Mouse (Mus musculus): Measurements from ENCODE around the gene Isoc2b. TPM values are rescaled to one million over a fixed set of nuclear protein-coding genes. Genes with fewer than 3 reads are reported as not detected.
"Not testable (repeated sequence)": the region's sequence is repeated elsewhere in the genome, so short reads cannot be mapped to it uniquely, and the experiment has no call there.

The Isoc2b gene
- polyA plus RNA-seq, 1 experiment from 2014 or later = 6.5 TPM

- peak overlapping the region; percentile 62 for H3K4me2 ChIP-seq (ENCODE audit: low read depth, low read length)
- H3K27me3 ChIP-seq (replicated peaks; ENCODE audit: control insufficient read depth, insufficient read depth, low read length) = no peaks in the 10 kb centered on the region
- ATAC-seq (ENCODE audit: low read depth) = no peak
- H3K36me3 ChIP-seq (ENCODE audit: control insufficient read depth, insufficient read depth, low read length) = peaks cover 25% of the 10 kb centered on the region
- H3K9me3 ChIP-seq (ENCODE audit: control insufficient read depth, low read length) = no peaks in the 10 kb centered on the region
- H3K4me1 ChIP-seq (ENCODE audit: control insufficient read depth, insufficient read depth, low read length) = peaks cover 21% of the 10 kb centered on the region
- H3K9ac ChIP-seq (ENCODE audit: low read depth, low read length) = peak overlapping the region; percentile 67
- peak overlapping the region; percentile 97 for H3K4me3 ChIP-seq (ENCODE audit: low read depth, low read length)
- DNase-seq (ENCODE audit: low spot score) = no peak
- WGBS = 23% methylated on average over 8 of the region's 8 CpGs
- peak overlapping the region; percentile 89 for H3K27ac ChIP-seq (replicated peaks; ENCODE audit: low read depth, low read length)
Observed at GRCm38 (mm10) chr7:4813105-4813791, 56.8 kb downstream of the Isoc2b start.

GRCm38 (mm10) chr7:4812303-4813104, 57.6 kb downstream of the Isoc2b start, which contains the start of gene Ube2s:
Gene Ube2s, minus strand, starts transcription at chr7:4812590.
- Histone ChIP-seq H3K4me3 (ENCODE audit: low read depth, low read length) (peak within 1 kb of the TSS; percentile 97), H3K9me3 (ENCODE audit: control insufficient read depth, low read length) (no peaks in the 10 kb centered on the region), H3K4me1 (ENCODE audit: control insufficient read depth, insufficient read depth, low read length) (peaks cover 21% of the 10 kb centered on the region), H3K9ac (ENCODE audit: low read depth, low read length) (peak within 1 kb of the TSS; percentile 99), H3K36me3 (ENCODE audit: control insufficient read depth, insufficient read depth, low read length) (peaks cover 29% of the 10 kb centered on the region), H3K27ac (replicated peaks; ENCODE audit: low read depth, low read length) (peak within 1 kb of the TSS; percentile 98), H3K27me3 (replicated peaks; ENCODE audit: control insufficient read depth, insufficient read depth, low read length) (no peaks in the 10 kb centered on the region), H3K4me2 (ENCODE audit: low read depth, low read length) (peak within 1 kb of the TSS; percentile 80)
- under 1% methylated on average over 59 of the region's 62 CpGs for WGBS
- DNase-seq (ENCODE audit: low spot score) (peak; percentile 100), ATAC-seq (ENCODE audit: low read depth) (peak; percentile 99)

GRCm38 (mm10) chr7:4811842-4812302, 58.2 kb downstream of the Isoc2b start:
- Histone ChIP-seq H3K9ac (ENCODE audit: low read depth, low read length) (peak overlapping the region; percentile 99), H3K27me3 (replicated peaks; ENCODE audit: control insufficient read depth, insufficient read depth, low read length) (no peaks in the 10 kb centered on the region), H3K4me2 (ENCODE audit: low read depth, low read length) (peak overlapping the region; percentile 80), H3K9me3 (ENCODE audit: control insufficient read depth, low read length) (no peaks in the 10 kb centered on the region), H3K27ac (replicated peaks; ENCODE audit: low read depth, low read length) (peak overlapping the region; percentile 98), H3K4me1 (ENCODE audit: control insufficient read depth, insufficient read depth, low read length) (peaks cover 21% of the 10 kb centered on the region), H3K36me3 (ENCODE audit: control insufficient read depth, insufficient read depth, low read length) (peaks cover 35% of the 10 kb centered on the region), H3K4me3 (ENCODE audit: low read depth, low read length) (peak overlapping the region; percentile 97)
- DNase-seq (ENCODE audit: low spot score) = peak; percentile 32
- ATAC-seq (ENCODE audit: low read depth) = 0 out of 2 replicates have a peak, but pooled peaks have one; percentile 1
- 0% methylated on average over 15 of the region's 36 CpGs for WGBS

- not testable (repeated sequence) for H3K27me3 ChIP-seq (replicated peaks; ENCODE audit: control insufficient read depth, insufficient read depth, low read length); DNase-seq (ENCODE audit: low spot score); ATAC-seq (ENCODE audit: low read depth); H3K9me3 ChIP-seq (ENCODE audit: control insufficient read depth, low read length)
- H3K36me3 ChIP-seq (ENCODE audit: control insufficient read depth, insufficient read depth, low read length) = peaks cover 43% of the 10 kb centered on the region
- WGBS = 40% methylated on average over 10 of the region's 10 CpGs
- H3K27ac ChIP-seq (replicated peaks; ENCODE audit: low read depth, low read length) = peak overlapping the region; percentile 98; the same call in 1 of the 2 replicates
- H3K4me1 ChIP-seq (ENCODE audit: control insufficient read depth, insufficient read depth, low read length) = peaks cover 21% of the 10 kb centered on the region
- peak overlapping the region; percentile 80 for H3K4me2 ChIP-seq (ENCODE audit: low read depth, low read length)
- H3K9ac ChIP-seq (ENCODE audit: low read depth, low read length) = peak overlapping the region; percentile 99
- peak overlapping the region; percentile 97 for H3K4me3 ChIP-seq (ENCODE audit: low read depth, low read length)
Observed at GRCm38 (mm10) chr7:4811131-4811530, 58.9 kb downstream of the Isoc2b start.

GRCm38 (mm10) chr7:4806716-4807115, 63.3 kb downstream of the Isoc2b start:
- Histone ChIP-seq H3K36me3 (ENCODE audit: control insufficient read depth, insufficient read depth, low read length) (peaks cover 58% of the 10 kb centered on the region), H3K4me3 (ENCODE audit: low read depth, low read length) (no peak overlapping the region), H3K4me2 (ENCODE audit: low read depth, low read length) (no peak overlapping the region), H3K27ac (replicated peaks; ENCODE audit: low read depth, low read length) (no peak overlapping the region), H3K9ac (ENCODE audit: low read depth, low read length) (no peak overlapping the region), H3K4me1 (ENCODE audit: control insufficient read depth, insufficient read depth, low read length) (peaks cover 15% of the 10 kb centered on the region), H3K9me3 (ENCODE audit: control insufficient read depth, low read length) (no peaks in the 10 kb centered on the region), H3K27me3 (replicated peaks; ENCODE audit: control insufficient read depth, insufficient read depth, low read length) (no peaks in the 10 kb centered on the region)
- ATAC-seq (ENCODE audit: low read depth) (no peak), DNase-seq (ENCODE audit: low spot score) (peak; percentile 54)
- 87% methylated on average over 7 of the region's 7 CpGs for WGBS

GRCm38 (mm10) chr7:4802247-4802646, 67.8 kb downstream of the Isoc2b start:
- H3K27ac ChIP-seq (replicated peaks; ENCODE audit: low read depth, low read length) = no peak overlapping the region
- ATAC-seq (ENCODE audit: low read depth) (no peak), DNase-seq (ENCODE audit: low spot score) (no peak)
- H3K27me3 ChIP-seq (replicated peaks; ENCODE audit: control insufficient read depth, insufficient read depth, low read length) = no peaks in the 10 kb centered on the region
- no peak overlapping the region for H3K9ac ChIP-seq (ENCODE audit: low read depth, low read length)
- H3K36me3 ChIP-seq (ENCODE audit: control insufficient read depth, insufficient read depth, low read length) = peaks cover 34% of the 10 kb centered on the region
- no peaks in the 10 kb centered on the region for H3K4me1 ChIP-seq (ENCODE audit: control insufficient read depth, insufficient read depth, low read length)
- no peaks in the 10 kb centered on the region for H3K9me3 ChIP-seq (ENCODE audit: control insufficient read depth, low read length)
- H3K4me3 ChIP-seq (ENCODE audit: low read depth, low read length) = no peak overlapping the region
- no peak overlapping the region for H3K4me2 ChIP-seq (ENCODE audit: low read depth, low read length)

GRCm38 (mm10) chr7:4795767-4796433, 74.2 kb downstream of the Isoc2b start:
- Histone ChIP-seq H3K27me3 (replicated peaks; ENCODE audit: control insufficient read depth, insufficient read depth, low read length) (no peaks in the 10 kb centered on the region), H3K4me2 (ENCODE audit: low read depth, low read length) (no peak overlapping the region), H3K4me3 (ENCODE audit: low read depth, low read length) (no peak overlapping the region), H3K9me3 (ENCODE audit: control insufficient read depth, low read length) (no peaks in the 10 kb centered on the region), H3K4me1 (ENCODE audit: control insufficient read depth, insufficient read depth, low read length) (0 out of 2 replicates have a peak, but pooled peaks cover 3% of the 10 kb centered on the region), H3K27ac (replicated peaks; ENCODE audit: low read depth, low read length) (no peak overlapping the region), H3K9ac (ENCODE audit: low read depth, low read length) (no peak overlapping the region), H3K36me3 (ENCODE audit: control insufficient read depth, insufficient read depth, low read length) (peaks cover 44% of the 10 kb centered on the region)
- WGBS = 70% methylated on average over 7 of the region's 7 CpGs
- ATAC-seq (ENCODE audit: low read depth) = no peak; the same call in 1 of the 2 replicates
- DNase-seq (ENCODE audit: low spot score) = peak; percentile 62

Measured in embryonic facial prominence, embryonic 14.5 days (tissue).